Comparison of ENCODE assay signal across 35 mouse cellular contexts in the genomic region with DNA sequence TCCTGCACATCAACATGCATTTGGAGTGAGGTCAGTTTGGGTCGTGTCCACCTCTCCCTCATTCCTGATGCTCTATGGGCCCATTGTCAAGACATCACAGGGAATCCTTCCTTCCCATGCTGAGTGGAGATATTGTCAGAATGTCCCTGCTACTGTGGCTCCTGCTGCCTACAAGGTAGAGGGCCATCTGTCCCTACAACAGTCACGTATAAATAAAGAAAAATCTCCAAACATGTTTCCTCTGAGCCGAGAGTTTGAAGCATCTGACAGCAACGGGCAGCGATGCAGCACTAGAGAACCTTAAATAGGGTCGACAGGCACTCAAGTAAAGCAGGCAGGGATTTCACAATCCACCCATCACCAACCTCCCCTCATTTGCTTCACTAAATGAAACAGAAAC. TPM values are rescaled to one million over a fixed set of nuclear protein-coding genes. Genes with fewer than 3 reads are reported as not detected.
DNase-seq lines count a peak whose midpoint lies in the region; ATAC-seq and TF ChIP-seq lines count a peak whose summit lies in the region.
"Had no signal": no experiment of that assay in that cellular context is flagged by ENCODE, and none has a peak within 500 bp of the region (broad histone marks: within the 10 kb centered on the region; RNA-seq: fewer than 3 reads in every experiment).

No protein-coding gene starts in this region.

- H3K4me3 ChIP-seq in hindbrain, postnatal 0 days (ENCODE audit: low read length): no peak overlapping the region
- H3K4me3 ChIP-seq in hindbrain, embryonic 13.5 days: no peak overlapping the region
- H3K4me3 ChIP-seq: embryonic facial prominence, embryonic 13.5 days; forebrain, embryonic 10.5 days; heart, adult 2 months; heart, embryonic 13.5 days; hindbrain, embryonic 15.5 days; limb, embryonic 10.5 days; limb, embryonic 15.5 days; liver, embryonic 13.5 days; stomach, embryonic 15.5 days had no signal

- DNase-seq in hindbrain, postnatal 0 days (ENCODE audit: low spot score): no peak
- DNase-seq in cerebellum, adult 11 months: peak; percentile 88
- peak; percentile 87 for DNase-seq in cerebellum, adult 8-10 months
- DNase-seq in cerebellum, postnatal 25 days: peak; percentile 83 to 87
- DNase-seq in gastrocnemius, postnatal 14 days: no peak
- no peak for DNase-seq in testis, postnatal 14 days (ENCODE audit: low spot score)
- DNase-seq: adrenal gland, postnatal 36 days; forebrain, postnatal 0 days; gastrocnemius, postnatal 36 days; heart, adult 2 months; heart, postnatal 10 days; kidney, adult 18-20 months; kidney, postnatal 36 days; liver, embryonic 13.5 days; lung, adult 18-20 months; midbrain, embryonic 14.5 days; right cerebral cortex, postnatal 25 days; thymus, postnatal 14 days had no signal

- WGBS in hindbrain, postnatal 0 days: 67% methylated on average over 6 of the region's 6 CpGs
- WGBS in hindbrain, embryonic 13.5 days: 75% methylated on average over 6 of the region's 6 CpGs

- H3K36me3 ChIP-seq in hindbrain, postnatal 0 days (ENCODE audit: insufficient read depth, low read length): no peaks in the 10 kb centered on the region
- H3K36me3 ChIP-seq in hindbrain, embryonic 13.5 days: no peaks in the 10 kb centered on the region
- H3K36me3 ChIP-seq: embryonic facial prominence, embryonic 13.5 days; forebrain, embryonic 10.5 days; heart, embryonic 13.5 days; hindbrain, embryonic 15.5 days; limb, embryonic 10.5 days; limb, embryonic 15.5 days; liver, embryonic 13.5 days; stomach, embryonic 15.5 days had no signal

- TF ChIP-seq CTCF in hindbrain, postnatal 0 days (IDR thresholded peaks at IDR 0.05; ENCODE audit: low read depth): no peak

- H3K9ac ChIP-seq in hindbrain, postnatal 0 days (replicated peaks; ENCODE audit: low read length): no peak overlapping the region
- H3K9ac ChIP-seq in hindbrain, embryonic 13.5 days: no peak overlapping the region
- H3K9ac ChIP-seq: embryonic facial prominence, embryonic 13.5 days; forebrain, postnatal 0 days; heart, embryonic 13.5 days; hindbrain, embryonic 15.5 days; limb, embryonic 15.5 days; liver, embryonic 13.5 days; stomach, embryonic 15.5 days had no signal

- intact Hi-C loops in gastrocnemius, postnatal 14 days (cut with DNase I; ENCODE audit: low total_unique reads): no loop called here

- no peaks in the 10 kb centered on the region for H3K27me3 ChIP-seq in hindbrain, postnatal 0 days (ENCODE audit: insufficient read depth, low read length)
- no peaks in the 10 kb centered on the region for H3K27me3 ChIP-seq in hindbrain, embryonic 13.5 days
- H3K27me3 ChIP-seq: embryonic facial prominence, embryonic 13.5 days; heart, embryonic 13.5 days; hindbrain, embryonic 15.5 days; limb, embryonic 15.5 days; liver, embryonic 13.5 days; stomach, embryonic 15.5 days had no signal

- no peak overlapping the region for H3K4me2 ChIP-seq in hindbrain, postnatal 0 days (ENCODE audit: low read depth, low read length)
- no peak overlapping the region for H3K4me2 ChIP-seq in hindbrain, embryonic 13.5 days
- H3K4me2 ChIP-seq: embryonic facial prominence, embryonic 13.5 days; heart, embryonic 13.5 days; hindbrain, embryonic 15.5 days; limb, embryonic 15.5 days; liver, embryonic 13.5 days; stomach, embryonic 15.5 days had no signal

- no peaks in the 10 kb centered on the region for H3K4me1 ChIP-seq in hindbrain, postnatal 0 days (ENCODE audit: insufficient read depth, low read length)
- H3K4me1 ChIP-seq in hindbrain, embryonic 13.5 days (replicated peaks): no peaks in the 10 kb centered on the region
- H3K4me1 ChIP-seq: embryonic facial prominence, embryonic 13.5 days; forebrain, embryonic 10.5 days; heart, embryonic 13.5 days; hindbrain, embryonic 15.5 days; limb, embryonic 10.5 days; limb, embryonic 15.5 days; liver, embryonic 13.5 days; stomach, embryonic 15.5 days had no signal

- 0 out of 2 replicates have a peak, but pooled peaks have one; percentile 47 for ATAC-seq in hindbrain, postnatal 0 days
- no peak for ATAC-seq in hindbrain, embryonic 13.5 days (ENCODE audit: low FRiP score)
- ATAC-seq: CD4-positive, CD25-positive, alpha-beta regulatory T cell, adult 4 months; forebrain, postnatal 0 days; lung, postnatal 0 days had no signal

- H3K9me3 ChIP-seq in hindbrain, postnatal 0 days (ENCODE audit: low read length): no peaks in the 10 kb centered on the region
- no peaks in the 10 kb centered on the region for H3K9me3 ChIP-seq in hindbrain, embryonic 13.5 days
- H3K9me3 ChIP-seq: embryonic facial prominence, embryonic 13.5 days; forebrain, embryonic 10.5 days; heart, embryonic 13.5 days; hindbrain, embryonic 15.5 days; limb, embryonic 10.5 days; limb, embryonic 15.5 days; liver, embryonic 13.5 days; stomach, embryonic 15.5 days had no signal

- H3K27ac ChIP-seq in hindbrain, postnatal 0 days: no peak overlapping the region
- H3K27ac ChIP-seq in hindbrain, embryonic 13.5 days: no peak overlapping the region
- H3K27ac ChIP-seq: embryonic facial prominence, embryonic 13.5 days; forebrain, embryonic 10.5 days; heart, adult 2 months; heart, embryonic 13.5 days; hindbrain, embryonic 15.5 days; limb, embryonic 10.5 days; limb, embryonic 15.5 days; liver, embryonic 13.5 days; macrophage; stomach, embryonic 15.5 days had no signal

RNA-seq across cellular contexts. Expression of a gene that starts 13.6 kb away (rescaled TPM):
- 42.4 and 56.0 TPM in 2 replicates for total RNA-seq in hindbrain, postnatal 0 days (2014; rRNA removed)
- polyA plus RNA-seq in hindbrain, postnatal 0 days (2015; fragmentation: Nextera tagmentation; extraction: Ambion mirVana): 85.9 and 96.3 TPM in 2 replicates
- 50.7 and 53.7 TPM in 2 replicates for polyA plus RNA-seq in hindbrain, embryonic 13.5 days (2015; fragmentation: Nextera tagmentation; extraction: Ambion mirVana)
- total RNA-seq in gastrocnemius, postnatal 14 days (2021): under 1 TPM in 1 of 2 experiments, not detected in 1; 0.10 TPM
- total RNA-seq: adrenal gland, adult 18-20 months; adrenal gland, postnatal 36 days; common myeloid progenitor, adult 5-6 weeks; gastrocnemius, postnatal 36 days; heart, adult 2 months; heart, postnatal 10 days; hematopoietic stem cell, adult 5-6 weeks; megakaryocyte-erythroid progenitor cell, adult 5-6 weeks; neutrophil, adult 5-6 weeks had no signal
- polyA plus RNA-seq: CD4-positive, CD25-positive, alpha-beta regulatory T cell, adult 4 months; heart, adult 2 months; heart, embryonic 13.5 days; kidney, embryonic 16.5 days; limb, embryonic 10.5 days; limb, embryonic 15.5 days; liver, embryonic 13.5 days; lung, postnatal 0 days; macrophage had no signal

RNA-seq across cellular contexts. Expression of a gene that starts 13.7 kb away (rescaled TPM):
- 0.40 and 2.1 TPM in 2 replicates for total RNA-seq in hindbrain, postnatal 0 days (2014; rRNA removed)
- 2.5 and 3.3 TPM in 2 replicates for polyA plus RNA-seq in hindbrain, postnatal 0 days (2015; fragmentation: Nextera tagmentation; extraction: Ambion mirVana)
- polyA plus RNA-seq in hindbrain, embryonic 13.5 days (2015; fragmentation: Nextera tagmentation; extraction: Ambion mirVana): 2.5 and 3.3 TPM in 2 replicates
- under 1 TPM; 0.25 to 0.33 TPM for total RNA-seq in gastrocnemius, postnatal 14 days (2021)

Comparison
In these comparisons a context has a peak if more than half of its experiments do, and no peak if none do; other contexts are left out.
1. DNase-seq: peak in cerebellum, adult 11 months (single experiment), cerebellum, adult 8-10 months (single experiment) and cerebellum, postnatal 25 days (2 of 2); none in hindbrain, postnatal 0 days (single experiment), gastrocnemius, postnatal 14 days (single experiment) and testis, postnatal 14 days (single experiment).
2. RNA of a gene that starts 13.6 kb away (total RNA-seq): 42.4 to 56.0 TPM in hindbrain, postnatal 0 days; 0.10 TPM in gastrocnemius, postnatal 14 days; every median in the first group is over 10 times any median in the second.